Mouse (Mus musculus) fibroblast of lung, adult 2 months (primary cell): ENCODE measurements around the gene Sftpd.

Experiments used
- DNase-seq: peaks from one replicate; pipeline ENCODE4 v3.0.0-alpha.2; 2011; ENCODE audit warnings: low read depth

Sftpd gene

DNA sequence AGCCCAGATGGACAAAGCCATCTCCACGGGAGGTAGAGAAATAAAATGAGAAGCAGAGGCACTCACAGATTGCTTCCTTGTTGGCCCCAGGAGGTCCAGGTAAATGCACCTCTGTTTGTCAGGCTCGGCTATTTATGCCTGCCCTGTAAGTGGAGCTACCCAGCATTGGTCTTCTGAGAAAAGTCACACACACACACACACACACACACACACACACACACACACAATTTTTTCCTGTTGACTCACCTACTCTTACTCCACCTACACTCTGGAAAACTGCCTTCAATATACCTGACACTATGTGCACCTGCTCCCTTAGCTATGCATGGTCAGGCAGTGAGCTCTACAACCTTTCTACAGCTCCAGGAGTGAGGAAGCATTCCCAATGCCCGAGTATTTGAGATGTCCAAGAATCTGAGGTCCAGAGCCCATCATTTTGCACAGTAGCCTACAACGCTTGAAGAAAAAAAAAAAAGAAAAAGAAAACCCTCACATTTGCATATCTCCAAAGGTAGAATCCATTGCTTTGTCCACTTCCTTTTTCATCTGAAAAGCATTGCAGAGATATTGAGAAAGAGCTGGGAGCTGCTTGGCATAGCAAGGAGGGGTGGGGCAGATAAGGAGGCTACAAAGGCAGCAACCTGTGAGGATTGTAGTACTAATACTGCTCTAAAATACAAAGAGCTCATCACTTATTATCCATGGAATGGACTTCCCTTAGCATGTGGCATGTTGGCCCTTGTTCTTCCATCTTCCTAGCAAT lies at the start of gene Sftpd:
Gene Sftpd, minus strand, starts transcription at position 91 of the 763 bp plus-strand sequence.
- no peak for DNase-seq

DNA sequence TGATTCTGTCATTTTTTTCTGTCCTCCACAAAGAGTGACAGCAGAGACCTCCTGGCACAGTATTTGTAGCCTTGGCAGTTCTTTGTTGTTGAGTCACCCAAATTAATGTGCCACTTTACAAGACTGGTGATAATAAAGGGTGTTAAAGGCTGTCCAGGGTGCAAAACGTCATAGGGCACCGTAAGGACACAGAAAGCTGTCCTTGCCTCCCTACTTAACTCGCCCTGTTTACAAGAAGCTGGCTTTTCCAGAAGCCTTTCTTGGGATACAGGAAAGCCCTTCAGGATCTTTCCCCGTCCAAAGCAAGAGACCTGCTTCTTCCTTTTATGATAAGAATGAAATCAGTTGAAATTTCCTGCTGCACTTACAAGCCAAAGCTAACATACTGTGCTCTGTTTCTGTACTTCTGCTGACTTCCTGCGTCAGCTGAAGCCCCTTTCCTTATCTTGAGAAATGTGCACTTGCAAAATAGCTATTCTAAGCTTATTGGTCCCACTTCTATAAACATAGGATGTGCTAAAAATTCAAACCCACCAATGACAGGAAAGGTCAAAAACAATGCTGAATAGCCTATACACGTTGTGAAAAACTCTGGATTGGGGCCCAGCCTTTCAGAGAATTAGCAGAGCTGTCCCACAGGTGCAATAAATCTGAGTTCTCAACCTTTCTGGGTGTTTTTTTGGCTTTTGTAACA lies 13.2 kb upstream of the Sftpd start:
- no peak for DNase-seq

DNA sequence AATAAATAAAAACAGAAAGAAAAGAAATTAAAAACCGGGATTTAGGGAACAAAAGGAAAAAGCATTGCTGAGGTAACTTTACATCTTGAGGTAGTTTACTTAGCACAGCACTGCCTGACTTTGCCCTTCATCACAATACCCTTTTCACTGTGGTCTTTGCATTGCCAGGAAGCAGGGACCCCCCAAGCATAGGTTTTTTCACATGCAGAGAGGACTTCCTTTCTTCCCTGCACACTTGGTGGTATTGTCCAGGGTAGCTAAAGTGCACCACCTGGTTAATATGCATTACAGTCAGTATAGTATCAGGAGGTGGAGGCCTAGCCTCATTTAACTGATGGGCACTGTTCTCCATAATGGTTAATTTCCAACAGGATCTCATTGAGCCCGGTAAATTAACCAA lies 4.5 kb upstream of the Sftpd start:
- DNase-seq = no peak

DNA sequence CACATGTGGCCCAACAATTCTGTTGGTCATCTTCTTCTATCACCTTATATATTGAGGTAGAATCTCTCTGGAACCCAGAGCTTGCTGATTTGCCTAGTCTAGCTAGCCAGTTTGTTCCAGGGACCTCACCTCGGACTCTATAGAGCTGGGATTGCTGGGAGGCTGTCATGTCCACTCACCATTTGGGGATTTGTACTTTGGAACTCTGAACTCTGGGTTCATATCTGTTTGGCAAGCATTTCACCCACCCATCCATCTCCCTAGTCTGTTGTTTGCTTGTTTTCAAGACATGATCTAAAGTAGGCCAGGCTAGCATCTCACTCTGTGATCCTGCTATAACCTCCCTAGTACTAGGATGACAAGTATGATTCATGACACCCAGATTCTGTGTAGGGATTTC lies 10.1 kb downstream of the Sftpd start:
- DNase-seq = no peak

DNA sequence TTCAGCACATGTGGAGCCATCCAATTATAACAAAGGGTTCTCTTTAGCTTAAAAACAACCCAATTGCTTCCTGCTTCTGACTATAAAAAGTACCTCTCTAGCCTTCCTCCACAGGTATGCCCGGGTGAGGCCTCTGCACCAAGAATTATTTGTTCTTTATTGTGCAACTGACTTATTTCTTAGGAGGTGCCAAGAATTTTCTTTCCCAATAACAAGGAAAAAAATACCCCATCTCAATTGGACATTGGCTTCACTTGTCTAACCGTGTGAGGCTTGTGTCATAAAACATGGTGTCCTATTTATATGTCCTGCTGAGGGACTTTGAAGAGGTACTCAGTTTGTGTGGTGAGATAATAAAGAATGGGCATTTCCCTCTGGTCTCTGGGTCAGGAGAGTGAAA lies 14.4 kb downstream of the Sftpd start:
- DNase-seq = no peak

DNA sequence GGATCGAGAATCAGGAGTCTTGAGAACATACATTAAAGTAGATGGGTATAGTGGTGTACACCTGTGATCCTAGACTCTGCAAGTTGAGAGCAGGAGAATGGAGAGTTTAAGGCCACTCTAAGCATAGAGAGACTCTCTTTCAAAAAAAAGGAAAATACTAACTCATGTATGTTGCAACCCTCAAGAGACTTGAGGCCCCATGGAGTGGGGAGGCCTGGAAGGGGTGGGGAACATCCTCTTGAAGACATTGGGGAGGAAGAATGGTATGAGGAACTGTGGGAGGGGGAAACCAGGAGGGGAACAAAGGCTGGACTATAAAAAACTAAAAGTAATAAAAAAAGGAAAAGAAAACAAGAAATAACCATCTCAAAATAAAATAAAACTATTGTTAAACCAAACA lies 16.4 kb downstream of the Sftpd start:
- DNase-seq = no peak

DNA sequence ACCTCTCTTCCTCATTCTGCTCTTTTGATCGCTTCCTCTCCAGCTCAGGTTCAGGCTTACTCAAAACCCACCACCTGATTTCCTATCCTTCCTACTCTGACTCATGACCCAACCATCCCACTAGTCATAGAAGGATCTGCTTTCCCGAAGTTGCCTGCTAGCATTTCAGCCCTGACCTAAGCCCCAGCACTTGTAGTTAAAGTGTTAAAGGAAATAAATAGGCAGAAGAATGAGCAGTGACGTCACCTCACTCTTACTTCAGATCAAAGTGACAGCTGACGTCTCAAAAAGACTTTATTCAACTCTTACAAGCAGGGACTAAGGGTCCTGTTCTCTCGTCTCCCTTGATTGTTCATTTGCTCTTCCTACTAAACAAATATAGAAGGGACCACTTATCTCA lies 17.7 kb downstream of the Sftpd start:
- no peak for DNase-seq

DNA sequence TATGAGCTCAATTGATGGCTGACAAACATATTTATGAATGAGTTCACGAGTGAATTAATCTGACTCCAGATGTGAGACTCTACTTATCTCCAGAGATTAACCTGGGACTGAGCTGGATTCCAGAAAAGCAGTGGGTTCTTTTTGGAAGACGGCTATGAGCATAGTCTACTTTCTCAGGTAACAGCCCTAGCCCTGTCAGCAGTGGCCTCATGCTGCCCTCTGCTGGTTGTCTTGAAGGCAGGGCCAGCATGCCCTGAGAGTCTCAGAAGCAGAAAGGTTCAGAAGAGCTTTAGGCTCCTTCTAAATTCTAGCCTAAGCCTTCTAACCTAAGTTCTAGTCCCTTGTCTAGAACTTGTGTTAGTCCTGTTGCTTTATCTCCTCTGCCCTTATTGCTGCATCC lies 22.3 kb downstream of the Sftpd start:
- no peak for DNase-seq

DNA sequence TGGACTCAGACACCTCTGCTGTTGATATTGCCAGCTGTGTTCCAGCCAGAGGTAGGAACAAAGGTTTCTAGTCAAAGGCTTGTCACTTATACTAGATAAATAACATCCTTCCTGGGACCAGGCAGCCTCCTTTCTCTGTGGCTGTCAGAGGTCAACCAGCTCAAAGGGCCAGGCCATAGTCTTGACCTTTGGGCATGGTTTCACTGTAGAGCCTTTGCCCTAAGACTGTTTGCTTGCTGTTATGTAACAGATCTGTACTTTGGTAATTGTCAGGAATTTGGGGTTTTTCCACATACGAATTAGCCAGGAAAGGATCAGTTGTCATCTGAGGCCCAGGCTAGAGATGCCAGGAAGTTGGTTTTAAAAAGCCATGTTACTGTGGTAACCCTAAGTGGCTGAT lies 24.2 kb downstream of the Sftpd start:
- no peak for DNase-seq

DNA sequence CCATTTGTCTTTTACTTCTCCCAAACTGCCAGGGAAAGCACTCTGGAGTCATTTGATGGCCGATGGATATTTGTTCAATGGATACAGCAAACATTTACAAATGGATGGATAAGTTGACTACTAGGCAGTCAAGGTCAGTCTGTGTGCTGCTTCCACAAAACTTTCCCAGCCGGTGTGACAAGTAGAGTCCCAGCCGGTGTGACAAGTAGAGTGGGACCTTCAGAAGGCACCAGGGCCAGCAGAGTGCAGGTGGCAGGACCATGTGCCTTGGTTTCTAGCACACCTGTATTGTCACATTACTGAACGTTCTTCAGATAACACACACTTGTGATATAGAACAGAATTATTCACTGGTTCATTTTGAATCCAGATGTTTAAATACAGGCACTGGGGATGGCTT lies 24.9 kb downstream of the Sftpd start:
- no peak for DNase-seq

DNA sequence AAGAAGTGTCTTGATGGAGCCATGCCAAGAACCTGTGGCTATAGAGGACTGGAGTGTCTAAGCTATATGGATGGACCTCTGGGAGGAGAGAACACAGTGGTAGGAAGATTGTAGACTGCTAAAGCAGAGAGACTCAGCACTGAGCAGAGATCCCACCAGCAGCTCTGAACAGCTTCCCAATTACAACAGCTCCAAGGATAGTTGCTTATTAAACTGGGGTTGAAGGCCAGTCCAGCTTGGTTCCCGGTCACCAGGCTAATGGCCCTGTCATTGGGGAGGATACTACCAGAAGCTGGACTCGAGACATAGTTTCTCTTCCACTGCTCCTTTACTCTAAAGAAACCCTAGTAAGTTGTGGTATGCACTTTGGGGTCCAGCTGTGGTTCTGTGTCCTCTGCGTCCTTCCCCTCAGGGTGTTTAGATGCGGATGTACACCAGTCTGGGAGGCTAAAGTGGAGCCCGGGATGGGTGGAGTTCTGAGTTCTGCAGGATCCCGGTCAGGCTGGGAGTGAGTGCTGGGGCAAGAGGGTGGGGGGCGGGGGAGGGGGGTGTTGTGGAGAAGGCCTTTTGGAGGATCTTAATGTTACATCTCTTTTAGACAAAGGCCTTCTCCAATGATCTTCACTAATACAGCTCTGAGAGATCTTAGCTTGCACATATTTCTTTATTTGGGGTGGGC lies 33.6 kb downstream of the Sftpd start, which contains the start of gene Mbl1:
Gene Mbl1, plus strand, starts transcription at position 239 of the 679 bp plus-strand sequence.
- no peak for DNase-seq

DNA sequence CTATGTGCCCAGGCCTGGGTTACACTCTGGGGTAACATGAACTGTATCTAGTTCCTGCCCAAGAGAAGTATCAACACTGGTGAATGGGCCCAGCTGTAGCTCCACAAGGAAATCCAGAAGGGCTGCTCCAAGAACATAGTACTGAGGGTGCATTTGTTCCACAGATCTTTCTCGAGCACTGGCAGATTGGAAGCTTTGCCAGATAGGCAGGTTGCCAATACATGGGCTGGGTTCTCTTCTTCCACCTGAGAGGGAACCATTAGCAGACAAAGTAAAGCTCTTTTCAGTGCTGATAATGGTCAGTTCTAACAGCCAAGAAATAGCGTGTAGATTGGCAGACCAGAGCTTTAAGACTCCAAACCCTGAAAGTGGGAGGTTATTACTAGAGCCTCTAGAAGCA lies 37.6 kb downstream of the Sftpd start:
- DNase-seq = no peak

DNA sequence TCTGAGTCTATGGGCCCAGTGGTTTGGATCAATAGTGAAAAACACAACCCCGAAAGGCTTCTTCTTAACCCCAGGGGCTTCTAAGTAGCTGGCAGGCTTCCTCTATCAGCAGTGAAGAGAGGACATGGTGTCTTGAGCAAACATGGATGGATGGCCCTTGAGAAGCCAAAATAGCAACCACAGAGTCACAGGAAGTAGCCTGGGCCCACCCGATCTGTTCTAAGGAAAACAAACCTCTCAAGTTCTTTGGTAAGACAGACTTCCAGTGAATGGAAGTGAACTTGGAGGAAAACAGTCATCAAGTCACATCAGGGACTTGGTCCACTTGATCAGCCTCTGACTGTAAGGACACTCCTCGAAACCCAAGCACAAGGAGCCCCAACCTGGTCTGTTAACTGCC lies 38.0 kb downstream of the Sftpd start:
- DNase-seq = no peak

DNA sequence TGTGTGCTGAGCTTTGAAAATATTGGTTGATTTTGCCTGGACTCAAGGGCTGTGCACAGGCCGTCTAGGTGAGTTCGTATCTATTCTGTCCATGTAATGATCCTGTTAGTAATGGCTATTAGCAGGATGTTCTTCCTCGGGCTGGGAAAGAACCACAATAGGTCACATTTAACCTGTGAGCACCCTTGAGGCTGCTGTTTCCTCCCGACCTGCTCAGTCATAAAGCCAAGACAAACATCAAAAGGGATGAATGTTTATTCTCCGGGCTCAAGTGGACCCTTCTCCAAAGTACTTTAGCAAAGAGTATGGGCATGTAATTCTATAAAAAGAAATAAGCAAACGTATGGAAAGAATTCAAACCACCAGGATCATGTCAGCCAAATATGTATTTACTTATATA lies 38.9 kb downstream of the Sftpd start:
- DNase-seq = no peak

DNA sequence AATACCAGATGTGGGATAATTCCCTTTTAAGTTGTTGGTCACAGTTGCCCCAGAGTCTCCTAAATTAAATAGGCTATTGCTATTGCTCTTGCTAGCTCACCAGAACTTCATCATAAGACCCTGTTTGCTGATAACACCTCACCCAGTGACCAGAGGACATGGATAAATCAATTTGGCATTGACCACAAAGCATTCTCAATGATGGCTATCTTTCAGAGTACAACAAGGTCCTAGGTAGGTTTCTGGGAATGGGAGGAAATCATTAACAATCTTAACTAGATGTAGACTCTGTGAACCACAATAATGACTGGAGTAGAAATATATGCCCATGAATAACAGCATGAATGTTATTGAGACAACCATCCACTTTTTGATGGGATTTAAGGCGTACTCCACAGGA lies 44.3 kb downstream of the Sftpd start:
- no peak for DNase-seq

DNA sequence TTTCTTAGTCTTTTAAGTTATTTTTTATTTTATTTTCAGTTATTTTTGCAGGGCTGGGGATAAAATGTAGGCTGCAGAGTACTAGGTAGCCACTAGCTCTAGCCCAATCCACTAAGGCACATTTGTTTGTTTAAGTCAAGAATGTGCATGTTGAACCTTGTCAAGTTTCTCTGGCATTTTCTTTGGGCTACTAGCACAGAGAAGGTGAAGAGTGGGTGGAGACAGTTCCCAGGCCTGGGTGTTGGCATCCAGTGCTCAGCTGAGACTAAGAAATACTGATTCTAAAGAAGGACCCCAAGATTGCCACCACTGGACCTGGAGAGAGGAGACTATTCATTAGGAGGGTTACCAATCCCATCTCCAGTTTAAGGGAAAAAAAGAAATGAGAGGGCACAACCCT lies 47.9 kb downstream of the Sftpd start:
- DNase-seq = no peak

DNA sequence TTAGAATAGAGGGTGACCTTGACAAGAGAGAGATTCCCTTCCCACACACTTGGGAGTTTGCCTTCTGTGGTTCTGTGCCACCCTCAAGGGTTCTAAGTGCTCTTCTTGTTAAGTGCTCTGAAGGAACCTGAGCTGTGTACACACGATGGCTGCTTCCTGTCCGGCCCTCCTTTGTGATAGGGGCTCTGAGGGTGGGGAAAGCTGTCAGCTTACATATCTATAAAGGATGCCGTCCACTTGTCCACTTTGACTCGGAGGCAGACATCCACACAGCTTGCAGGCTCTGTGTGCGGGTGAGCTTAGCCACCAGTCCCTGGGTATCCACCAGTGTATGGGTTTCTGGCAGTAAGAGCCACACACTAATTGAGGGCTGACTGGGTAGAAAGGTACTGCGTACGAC lies 53.4 kb downstream of the Sftpd start, which contains the start of gene Sftpa1:
Gene Sftpa1, plus strand, starts transcription at position 243 of the 400 bp plus-strand sequence.
- DNase-seq = no peak

DNA sequence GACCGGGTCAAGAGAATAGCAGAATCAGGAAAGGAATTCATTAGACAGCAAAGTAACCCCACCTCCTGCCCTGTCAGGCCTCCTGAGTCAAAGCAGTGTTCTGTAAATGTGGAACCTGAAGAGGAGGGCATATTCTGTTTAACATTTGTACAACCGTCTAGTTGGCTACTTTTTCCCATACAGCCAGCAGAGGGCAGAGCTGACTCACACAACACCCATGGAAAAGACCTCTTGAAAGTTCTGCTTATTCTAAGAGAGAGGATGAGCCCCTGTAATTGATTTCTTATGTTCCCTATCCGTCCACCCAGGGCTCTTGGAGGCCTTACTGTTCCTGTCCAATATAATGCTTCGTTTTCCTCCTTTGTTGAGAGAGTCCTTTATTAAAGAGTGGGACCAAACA lies 57.0 kb downstream of the Sftpd start:
- DNase-seq = no peak

DNA sequence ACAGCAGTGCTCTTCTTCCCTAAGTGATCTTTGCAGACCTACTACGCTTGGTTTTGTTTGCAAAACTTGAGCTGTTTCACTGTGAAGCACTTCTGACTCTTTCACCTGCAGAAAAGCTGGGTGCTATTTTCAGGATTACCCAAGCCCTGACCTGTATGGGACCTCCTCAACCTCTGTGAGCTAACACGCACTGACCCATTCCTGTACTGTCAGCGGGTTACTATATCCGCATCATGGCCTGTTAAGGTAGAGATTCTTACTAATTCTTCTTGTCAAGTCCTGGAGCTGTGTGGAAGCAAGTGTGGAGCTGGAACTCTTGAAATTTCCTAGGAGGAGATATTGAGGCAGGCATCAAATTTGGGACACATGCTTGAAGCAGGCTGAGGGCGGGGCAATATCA lies 60.3 kb downstream of the Sftpd start:
- DNase-seq = no peak
